Mouse (Mus musculus): ENCODE measurements around the gene Gm6096. TPM values are rescaled to one million over a fixed set of nuclear protein-coding genes. Genes with fewer than 3 reads are reported as not detected.
"Not testable (repeated sequence)": the region's sequence is repeated elsewhere in the genome, so short reads cannot be mapped to it uniquely, and the experiment has no call there.

The Gm6096 gene
- not detected in 2 replicates for polyA plus RNA-seq (2016; fragmentation: Nextera tagmentation; extraction: Ambion mirVana)

DNA sequence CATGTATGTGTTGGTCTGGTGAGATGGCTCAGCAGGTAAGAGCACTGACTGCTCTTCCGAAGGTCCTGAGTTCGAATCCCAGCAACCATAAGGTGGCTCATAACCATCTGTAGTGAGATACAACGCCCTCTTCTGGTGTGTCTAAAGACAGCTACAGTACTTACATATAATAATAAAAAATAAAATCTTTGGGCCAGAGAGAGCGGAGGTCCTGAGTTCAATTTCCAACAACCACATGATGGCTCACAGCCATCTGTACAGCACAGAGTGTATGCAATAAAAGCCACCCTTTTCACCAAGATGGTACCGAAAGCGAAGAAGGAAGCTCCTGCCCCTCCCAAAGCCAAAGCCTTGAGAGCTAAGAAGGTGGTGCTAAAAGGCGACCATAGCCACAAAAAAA lies at the start of gene Gm6096:
Gm6096 (plus strand) TSS at position 301 of the 400 bp plus-strand sequence.
- no peak within 1 kb of the TSS for H3K4me2 ChIP-seq (replicated peaks)
- peaks cover 52% of the 10 kb centered on the region for H3K36me3 ChIP-seq
- H3K4me1 ChIP-seq: no peaks in the 10 kb centered on the region
- H3K9ac ChIP-seq: no peak within 1 kb of the TSS
- H3K27ac ChIP-seq: no peak within 1 kb of the TSS
- no peaks in the 10 kb centered on the region for H3K9me3 ChIP-seq (replicated peaks)
- H3K27me3 ChIP-seq: no peaks in the 10 kb centered on the region
- no peak for ATAC-seq (ENCODE audit: low FRiP score)
- WGBS: 94% methylated on average over 7 of the region's 7 CpGs
- H3K4me3 ChIP-seq: no peak within 1 kb of the TSS

DNA sequence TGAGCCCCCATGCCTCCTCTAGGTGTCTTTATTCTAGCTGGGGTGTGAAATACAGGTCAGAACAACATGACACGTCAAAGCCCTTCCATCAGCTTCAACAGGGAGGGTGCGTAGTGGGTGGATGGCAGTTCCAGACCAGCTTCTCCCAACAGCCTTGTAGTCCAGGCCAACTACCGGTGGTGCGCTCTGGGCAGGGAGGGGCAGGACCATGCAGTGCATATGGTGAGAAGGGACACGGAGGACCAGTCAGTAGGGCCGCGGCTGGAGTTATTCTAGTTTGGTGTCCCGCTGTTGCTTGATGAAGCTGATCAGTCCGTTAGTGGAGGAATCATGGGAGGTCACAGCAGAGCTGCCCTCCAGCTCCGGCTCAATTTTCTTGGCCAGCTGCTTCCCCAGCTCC lies 48.7 kb upstream of the Gm6096 start:
- not testable (repeated sequence) for ATAC-seq (ENCODE audit: low FRiP score); H3K27ac ChIP-seq; H3K4me1 ChIP-seq; H3K9me3 ChIP-seq (replicated peaks); H3K4me2 ChIP-seq (replicated peaks); H3K27me3 ChIP-seq; H3K4me3 ChIP-seq; H3K9ac ChIP-seq
- 84% methylated on average over 10 of the region's 10 CpGs for WGBS
- H3K36me3 ChIP-seq: peaks cover 68% of the 10 kb centered on the region

DNA sequence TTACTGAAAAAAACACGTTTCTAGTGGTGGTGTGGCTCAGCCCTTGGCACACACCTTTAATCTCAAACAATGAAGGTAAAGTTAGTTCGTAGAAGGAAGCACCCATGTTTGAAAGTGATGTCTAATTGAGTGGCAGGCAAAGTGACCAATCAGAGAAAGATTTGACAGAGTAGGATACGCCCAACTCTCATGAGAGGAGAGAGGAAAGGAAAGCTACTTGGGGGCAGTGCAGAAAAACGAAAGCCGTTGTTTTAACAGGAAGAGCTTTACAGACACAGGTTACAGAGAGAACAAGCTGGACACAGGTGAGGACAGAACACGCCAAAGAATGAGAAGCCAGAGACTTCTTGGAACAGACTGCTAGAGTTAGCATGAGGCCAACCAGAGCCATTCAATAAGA lies 44.5 kb upstream of the Gm6096 start:
- Histone ChIP-seq H3K4me3 (no peak overlapping the region), H3K9me3 (replicated peaks) (no peaks in the 10 kb centered on the region), H3K27ac (no peak overlapping the region), H3K27me3 (no peaks in the 10 kb centered on the region), H3K36me3 (peaks cover 98% of the 10 kb centered on the region), H3K4me1 (no peaks in the 10 kb centered on the region), H3K4me2 (replicated peaks) (no peak overlapping the region), H3K9ac (no peak overlapping the region)
- WGBS: 94% methylated on average over 6 of the region's 6 CpGs
- ATAC-seq (ENCODE audit: low FRiP score): no peak

DNA sequence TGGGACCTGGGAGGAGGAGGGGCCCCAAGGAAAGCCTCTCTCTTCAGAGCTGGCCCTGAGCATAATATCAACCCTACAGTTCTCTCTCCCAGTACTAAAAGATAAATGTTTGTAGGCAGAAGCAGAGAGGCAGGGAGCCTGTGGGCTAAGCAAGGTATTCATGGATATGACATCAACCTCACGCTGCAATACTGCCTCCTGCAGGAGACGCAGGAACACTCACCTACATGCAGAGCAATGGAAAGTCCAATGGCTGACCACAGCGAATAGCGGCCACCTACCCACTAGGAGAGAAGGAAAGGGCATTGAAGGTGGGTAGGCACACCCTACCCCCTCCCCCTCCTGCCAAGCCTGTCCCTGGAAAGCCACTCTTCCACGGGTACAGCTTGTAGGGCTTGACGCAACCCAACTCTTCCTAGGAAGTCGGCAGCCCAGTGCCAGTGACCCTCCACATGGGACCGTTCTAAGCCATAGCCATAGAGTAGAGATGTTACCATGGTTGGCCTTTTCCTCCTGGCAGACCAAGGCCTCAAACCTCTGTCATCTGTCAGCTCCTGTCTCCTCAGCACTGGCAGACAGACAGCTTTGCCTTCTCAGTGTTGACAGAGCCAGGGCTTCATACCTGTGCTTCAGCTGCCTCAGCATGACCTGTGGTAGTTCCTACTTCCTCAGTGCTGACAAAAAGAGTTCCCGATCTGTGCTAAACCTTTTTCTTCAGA lies 42.7 kb upstream of the Gm6096 start:
- no peak overlapping the region for H3K27ac ChIP-seq

DNA sequence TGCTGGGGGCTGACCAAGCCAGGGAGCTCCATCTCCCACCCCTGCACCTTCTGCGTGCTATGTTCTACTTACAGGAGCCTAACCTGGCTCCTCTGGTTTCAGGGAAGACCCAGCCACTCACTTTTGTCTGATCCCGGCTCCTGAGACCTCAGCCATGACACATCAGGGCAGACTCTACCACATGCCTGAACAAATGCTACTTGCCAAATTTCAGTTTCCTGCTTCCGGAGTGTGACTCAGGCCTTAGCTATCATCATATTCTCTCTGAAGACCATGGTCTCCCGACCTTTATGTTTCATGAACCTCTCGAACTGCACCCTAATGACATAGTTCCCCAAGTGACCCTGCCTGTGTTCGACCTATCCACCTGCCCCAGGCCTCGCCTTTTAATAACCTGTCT lies 37.6 kb upstream of the Gm6096 start:
- Histone ChIP-seq H3K36me3 (peaks cover 97% of the 10 kb centered on the region), H3K4me2 (replicated peaks) (no peak overlapping the region), H3K27ac (no peak overlapping the region), H3K9ac (no peak overlapping the region), H3K4me3 (no peak overlapping the region), H3K27me3 (no peaks in the 10 kb centered on the region), H3K4me1 (no peaks in the 10 kb centered on the region), H3K9me3 (replicated peaks) (no peaks in the 10 kb centered on the region)
- ATAC-seq (ENCODE audit: low FRiP score): no peak
- WGBS: 96% methylated on average over 7 of the region's 7 CpGs

More for the DNA sequence above, 42.7 kb upstream of the Gm6096 start:
- no peaks in the 10 kb centered on the region for H3K4me1 ChIP-seq
- no peaks in the 10 kb centered on the region for H3K27me3 ChIP-seq
- WGBS: 90% methylated on average over 9 of the region's 9 CpGs
- no peak for ATAC-seq (ENCODE audit: low FRiP score)
- no peak overlapping the region for H3K4me3 ChIP-seq
- H3K4me2 ChIP-seq (replicated peaks): no peak overlapping the region
- H3K9me3 ChIP-seq (replicated peaks): no peaks in the 10 kb centered on the region
- H3K36me3 ChIP-seq: peaks cover 99% of the 10 kb centered on the region
- no peak overlapping the region for H3K9ac ChIP-seq

DNA sequence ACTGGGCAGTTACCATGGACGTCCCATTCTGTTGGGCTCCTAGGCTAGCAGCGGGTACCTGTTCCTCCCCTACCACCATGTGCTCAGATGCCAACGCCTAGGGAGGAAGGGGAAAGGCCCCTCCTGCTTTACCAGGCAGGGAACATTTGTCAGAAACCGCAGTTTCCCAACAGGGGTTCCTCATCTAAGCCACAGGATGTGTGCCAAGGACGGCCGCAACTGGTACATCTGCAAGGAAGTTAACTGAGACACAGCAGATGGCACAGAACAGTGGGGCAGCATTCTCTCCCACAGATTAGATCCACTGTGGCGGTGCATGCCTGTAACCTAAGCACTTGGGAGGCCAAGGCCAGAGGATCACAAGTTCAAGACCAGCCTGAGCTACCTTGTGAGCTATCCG lies 36.2 kb upstream of the Gm6096 start:
- Histone ChIP-seq H3K9me3 (replicated peaks) (no peaks in the 10 kb centered on the region), H3K9ac (no peak overlapping the region), H3K4me1 (no peaks in the 10 kb centered on the region), H3K4me3 (no peak overlapping the region), H3K27ac (no peak overlapping the region), H3K27me3 (no peaks in the 10 kb centered on the region), H3K4me2 (replicated peaks) (no peak overlapping the region), H3K36me3 (peaks cover 97% of the 10 kb centered on the region)
- 90% methylated on average over 8 of the region's 8 CpGs for WGBS
- no peak for ATAC-seq (ENCODE audit: low FRiP score)

DNA sequence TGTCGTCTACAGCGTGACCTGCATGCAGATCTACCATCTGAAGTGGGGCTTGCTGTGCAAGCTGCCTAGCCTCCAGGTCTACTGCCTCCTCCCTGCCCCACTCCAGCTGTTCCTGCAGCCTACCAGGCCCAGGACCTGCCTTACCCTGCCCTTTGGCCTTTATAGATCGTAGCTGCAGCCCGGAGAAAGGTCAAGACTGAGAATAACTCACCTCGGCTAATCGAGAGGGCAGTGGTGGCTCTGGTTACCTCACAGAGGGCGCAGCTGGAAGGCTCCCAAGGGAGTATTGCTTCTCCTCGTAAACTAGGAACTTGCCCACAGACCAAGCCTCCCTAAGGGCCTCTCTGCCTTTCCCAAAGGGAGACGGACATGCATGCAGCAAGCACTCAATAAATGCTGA lies 35.4 kb upstream of the Gm6096 start:
- H3K9ac ChIP-seq: no peak overlapping the region
- H3K4me1 ChIP-seq: no peaks in the 10 kb centered on the region
- no peak for ATAC-seq (ENCODE audit: low FRiP score)
- no peaks in the 10 kb centered on the region for H3K27me3 ChIP-seq
- no peak overlapping the region for H3K4me2 ChIP-seq (replicated peaks)
- H3K27ac ChIP-seq: no peak overlapping the region
- no peak overlapping the region for H3K4me3 ChIP-seq
- WGBS: 85% methylated on average over 9 of the region's 9 CpGs
- no peaks in the 10 kb centered on the region for H3K9me3 ChIP-seq (replicated peaks)
- peaks cover 96% of the 10 kb centered on the region for H3K36me3 ChIP-seq

DNA sequence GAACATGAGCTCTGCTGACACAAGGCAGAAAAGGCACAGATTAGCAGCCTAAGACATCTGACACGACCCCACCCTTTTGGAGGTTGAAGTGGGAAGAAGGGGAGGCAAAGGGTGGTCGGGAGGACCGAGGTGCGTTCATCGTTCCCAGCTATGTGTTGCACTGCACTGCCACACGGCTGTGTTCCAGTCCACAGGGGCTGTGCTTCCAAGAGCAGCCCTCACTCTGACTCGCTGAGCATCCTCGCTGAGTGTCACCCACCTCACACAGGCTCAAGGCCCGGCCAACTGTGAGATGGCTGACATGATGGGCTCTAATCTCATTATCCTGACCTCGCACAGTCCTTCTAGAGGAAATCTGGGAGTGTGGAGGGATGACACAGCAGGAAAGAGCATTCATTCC lies 34.4 kb upstream of the Gm6096 start:
- no peak overlapping the region for H3K9ac ChIP-seq
- H3K27ac ChIP-seq: no peak overlapping the region
- no peaks in the 10 kb centered on the region for H3K9me3 ChIP-seq (replicated peaks)
- H3K4me3 ChIP-seq: no peak overlapping the region
- H3K4me2 ChIP-seq (replicated peaks): no peak overlapping the region
- H3K4me1 ChIP-seq: no peaks in the 10 kb centered on the region
- 91% methylated on average over 10 of the region's 10 CpGs for WGBS
- no peak for ATAC-seq (ENCODE audit: low FRiP score)
- H3K27me3 ChIP-seq: no peaks in the 10 kb centered on the region
- H3K36me3 ChIP-seq: peaks cover 92% of the 10 kb centered on the region

DNA sequence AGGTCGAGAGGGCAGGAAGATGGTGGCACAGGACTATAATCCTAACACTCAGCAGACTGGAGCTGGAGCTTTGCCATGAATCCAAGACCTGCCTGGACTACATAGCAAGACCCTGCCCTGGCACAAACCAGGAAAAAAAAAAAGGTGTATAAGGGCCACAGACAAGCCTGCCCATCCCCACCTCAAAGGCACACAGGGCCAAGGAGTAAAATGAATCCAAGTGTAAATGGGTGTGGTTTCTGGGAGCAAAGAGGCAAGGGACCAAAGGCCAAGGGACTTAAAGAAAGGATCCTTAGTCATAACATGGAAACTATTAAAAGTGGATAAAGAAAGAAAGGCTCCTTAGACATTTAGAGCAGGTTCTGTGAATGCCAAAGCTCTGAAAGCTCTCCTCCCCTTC lies 32.3 kb upstream of the Gm6096 start:
- no peaks in the 10 kb centered on the region for H3K4me1 ChIP-seq
- WGBS: 77% methylated on average over 1 of the region's 1 CpGs
- H3K9ac ChIP-seq: no peak overlapping the region
- H3K27me3 ChIP-seq: no peaks in the 10 kb centered on the region
- no peak overlapping the region for H3K27ac ChIP-seq
- H3K9me3 ChIP-seq (replicated peaks): no peaks in the 10 kb centered on the region
- no peak overlapping the region for H3K4me3 ChIP-seq
- no peak for ATAC-seq (ENCODE audit: low FRiP score)
- peaks cover 93% of the 10 kb centered on the region for H3K36me3 ChIP-seq
- H3K4me2 ChIP-seq (replicated peaks): no peak overlapping the region

DNA sequence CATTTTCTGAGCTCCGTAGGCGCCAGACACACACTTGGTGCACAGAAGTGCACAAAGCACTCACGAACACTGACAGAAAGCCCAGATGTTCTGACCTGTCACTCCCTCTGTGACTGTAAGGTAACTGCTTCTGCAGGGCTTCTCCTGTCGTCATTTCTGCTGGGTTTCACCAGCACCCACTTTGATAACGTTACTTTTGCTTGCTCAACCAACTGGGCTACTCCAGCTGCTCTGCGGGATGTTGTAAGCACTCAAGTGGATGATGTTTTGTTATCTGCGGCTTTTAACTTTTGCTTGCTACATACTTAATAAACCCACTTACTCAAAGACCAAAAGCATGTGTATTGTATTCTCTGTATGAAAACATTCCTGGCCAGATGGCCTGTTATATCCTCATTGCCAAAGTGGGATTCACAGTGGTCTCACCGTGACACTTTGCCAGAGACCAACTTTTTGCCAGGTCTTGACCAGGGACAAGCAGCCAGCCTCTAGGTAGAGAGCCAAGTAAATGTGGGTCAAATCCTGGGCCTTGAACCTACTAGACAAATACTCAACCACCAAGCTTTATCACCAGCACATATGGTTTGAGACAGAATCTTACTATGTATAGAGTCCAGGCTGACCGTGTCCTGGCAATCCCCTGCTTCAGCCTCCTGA lies 29.1 kb upstream of the Gm6096 start:
- ATAC-seq (ENCODE audit: low FRiP score): no peak
- Histone ChIP-seq H3K27me3 (no peaks in the 10 kb centered on the region), H3K9me3 (replicated peaks) (no peaks in the 10 kb centered on the region), H3K4me1 (no peaks in the 10 kb centered on the region), H3K4me3 (no peak overlapping the region), H3K4me2 (replicated peaks) (no peak overlapping the region), H3K36me3 (peaks cover 87% of the 10 kb centered on the region), H3K9ac (no peak overlapping the region), H3K27ac (no peak overlapping the region)
- WGBS: 93% methylated on average over 9 of the region's 9 CpGs

DNA sequence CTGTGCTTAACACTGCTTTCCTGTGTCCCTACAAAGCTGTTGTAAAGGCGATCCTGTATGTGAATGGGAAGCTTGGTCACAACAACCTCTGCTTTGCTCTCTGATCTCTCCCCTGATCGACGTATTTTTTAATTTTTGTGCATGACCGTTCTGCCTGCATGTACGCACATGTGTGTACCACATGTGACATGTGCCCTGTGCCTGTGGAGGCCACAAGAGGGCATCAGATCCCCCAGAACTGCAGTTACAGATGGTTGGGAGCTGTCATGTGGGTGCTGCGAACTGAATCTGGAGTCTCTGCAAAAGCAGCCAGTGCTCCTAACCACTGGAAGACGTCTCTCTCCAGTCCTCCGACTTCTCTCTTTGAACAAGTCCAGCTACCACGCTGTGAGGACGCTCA lies 28.5 kb upstream of the Gm6096 start:
- Histone ChIP-seq H3K27me3 (no peaks in the 10 kb centered on the region), H3K9me3 (replicated peaks) (no peaks in the 10 kb centered on the region), H3K27ac (no peak overlapping the region), H3K4me2 (replicated peaks) (no peak overlapping the region), H3K9ac (no peak overlapping the region), H3K36me3 (peaks cover 87% of the 10 kb centered on the region), H3K4me1 (no peaks in the 10 kb centered on the region), H3K4me3 (no peak overlapping the region)
- ATAC-seq (ENCODE audit: low FRiP score): no peak
- WGBS: 95% methylated on average over 10 of the region's 10 CpGs

DNA sequence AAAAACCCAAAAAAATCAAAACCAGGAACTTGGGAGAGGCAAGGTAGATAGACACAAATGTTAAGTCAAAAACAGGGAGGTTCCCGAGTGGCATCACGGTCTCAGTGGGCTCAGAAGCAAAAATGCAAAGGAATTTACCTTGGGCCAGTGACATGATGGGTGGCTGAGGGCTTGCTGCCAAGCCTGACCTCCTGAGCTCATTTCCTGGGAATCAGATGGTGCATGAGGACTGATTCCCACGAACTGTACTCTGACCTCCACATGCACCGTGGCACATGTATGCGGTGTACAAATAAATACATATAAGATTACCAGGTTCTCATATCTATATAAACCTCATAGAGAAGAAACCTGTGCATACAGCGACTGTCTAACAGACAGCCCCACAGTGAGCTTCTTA lies 26.5 kb upstream of the Gm6096 start:
- Histone ChIP-seq H3K4me2 (replicated peaks) (no peak overlapping the region), H3K4me1 (peaks cover 17% of the 10 kb centered on the region), H3K27ac (no peak overlapping the region), H3K27me3 (no peaks in the 10 kb centered on the region), H3K9ac (no peak overlapping the region), H3K9me3 (replicated peaks) (no peaks in the 10 kb centered on the region), H3K36me3 (peaks cover 71% of the 10 kb centered on the region), H3K4me3 (no peak overlapping the region)
- no peak for ATAC-seq (ENCODE audit: low FRiP score)
- 95% methylated on average over 6 of the region's 6 CpGs for WGBS

DNA sequence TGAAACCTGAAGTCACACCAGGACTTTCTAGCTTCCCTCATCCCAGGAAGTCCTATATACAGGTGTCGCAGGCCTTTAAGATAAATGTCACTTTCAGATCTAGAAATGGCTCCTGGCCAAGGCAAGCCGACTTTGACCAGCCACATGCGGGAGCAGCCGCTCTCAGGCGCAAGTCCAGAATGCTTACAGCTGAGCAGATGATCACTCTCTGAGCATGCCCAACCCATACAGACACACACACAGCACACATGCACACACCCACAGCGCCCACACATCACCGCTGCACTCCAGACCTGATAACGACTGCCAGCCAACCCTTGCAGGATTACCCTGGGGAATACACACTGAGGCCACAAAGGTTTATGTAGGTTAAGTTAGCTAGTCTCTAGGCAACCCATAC lies 24.8 kb upstream of the Gm6096 start:
- H3K4me1 ChIP-seq: peaks cover 24% of the 10 kb centered on the region
- H3K27me3 ChIP-seq: no peaks in the 10 kb centered on the region
- no peak overlapping the region for H3K4me2 ChIP-seq (replicated peaks)
- no peak overlapping the region for H3K27ac ChIP-seq
- no peaks in the 10 kb centered on the region for H3K9me3 ChIP-seq (replicated peaks)
- WGBS: 96% methylated on average over 8 of the region's 8 CpGs
- H3K4me3 ChIP-seq: no peak overlapping the region
- H3K36me3 ChIP-seq: peaks cover 56% of the 10 kb centered on the region
- H3K9ac ChIP-seq: no peak overlapping the region
- ATAC-seq (ENCODE audit: low FRiP score): no peak

All from hindbrain, embryonic 12.5 days (tissue).